Mouse (Mus musculus): ENCODE results near the gene Esrrg.

DNA sequence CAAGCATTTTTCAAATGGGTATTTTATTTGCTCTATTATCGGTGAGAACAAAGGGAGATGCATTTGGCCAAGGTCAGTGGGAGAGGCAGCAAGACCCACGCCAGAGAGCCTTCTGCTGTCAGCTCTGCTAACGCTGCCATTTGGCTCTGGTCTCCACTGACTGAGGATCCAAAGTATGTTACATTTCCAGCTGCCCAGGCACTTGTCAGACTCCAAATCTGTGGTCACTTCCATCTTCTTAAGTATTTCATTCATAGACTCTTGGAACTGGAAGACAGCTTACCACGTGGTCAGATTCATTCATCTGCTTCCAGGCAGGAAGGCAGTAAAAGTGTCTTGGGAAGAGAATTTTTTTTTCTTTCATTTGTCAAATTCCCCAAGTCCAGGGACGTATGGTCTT is 527.5 kb downstream of the Esrrg start:
- TF ChIP-seq CHD2 (IDR thresholded peaks at IDR 0.05; ENCODE audit: low read length) (no peak), ELF1 (IDR thresholded peaks at IDR 0.05; ENCODE audit: low read depth, low read length) (no peak), CTCF (conservative IDR thresholded peaks at IDR 0.05 in 1 of 2, IDR thresholded peaks at IDR 0.05 in 1 of 2; ENCODE audit: low read depth in 2 of 2, low read length in 2 of 2) (no peak), E2F4 (IDR thresholded peaks at IDR 0.05; ENCODE audit: insufficient replicate concordance, low read depth, low read length) (no peak), NRF1 (IDR thresholded peaks at IDR 0.05; ENCODE audit: low read depth, low read length) (no peak), NELFE (IDR thresholded peaks at IDR 0.05; ENCODE audit: low read depth, low read length) (no peak)
